Mouse (Mus musculus): ENCODE results near the gene Pcp4l1. TPM values are rescaled to one million over a fixed set of nuclear protein-coding genes. Genes with fewer than 3 reads are reported as not detected.

Gene Pcp4l1
- total and polyA plus RNA-seq, 3 experiments = not detected

- Histone ChIP-seq H3K4me1 (ENCODE audit: control insufficient read depth in 1 of 2, insufficient read depth in 2 of 2, low read length in 2 of 2) (peaks cover 0 to 5% of the 10 kb centered on the region in 2 experiments; a peak in 2 of 4 replicates), H3K4me3 (ENCODE audit: control insufficient read depth in 1 of 2, insufficient read depth in 1 of 2, low read depth in 2 of 2, low read length in 2 of 2) (no peak overlapping the region), H3K9ac (ENCODE audit: control insufficient read depth, low read depth, low read length, poor library complexity, severe bottlenecking) (no peak overlapping the region), H3K9me3 (replicated peaks; ENCODE audit: insufficient read depth, low read length) (no peaks in the 10 kb centered on the region), H3K27ac (ENCODE audit: control insufficient read depth, low read depth, low read length) (no peak overlapping the region), H3K27me3 (ENCODE audit: control insufficient read depth in 1 of 2, insufficient read depth in 2 of 2, low read length in 2 of 2) (no peaks in the 10 kb centered on the region), H3K36me3 (ENCODE audit: control insufficient read depth in 1 of 2, insufficient read depth in 2 of 2, low read length in 2 of 2) (peaks cover 4 to 8% of the 10 kb centered on the region in 2 experiments; a peak in 3 of 4 replicates), H3K79me2 (ENCODE audit: control insufficient read depth, insufficient read depth, low read length, poor library complexity) (no peaks in the 10 kb centered on the region)
- no peak for DNase-seq (ENCODE audit: low read depth, low spot score)
- no peak for TF ChIP-seq CHD1 (IDR thresholded peaks at IDR 0.05; ENCODE audit: low read depth, low read length)
- no peak for TF ChIP-seq ZC3H11A (IDR thresholded peaks at IDR 0.05; ENCODE audit: low read depth, low read length)
- no peak for TF ChIP-seq ZMIZ1 (IDR thresholded peaks at IDR 0.05; ENCODE audit: low read depth, low read length)
- no peak for TF ChIP-seq CHD2 (IDR thresholded peaks at IDR 0.05; ENCODE audit: low read length)
- no peak for TF ChIP-seq USF1 (IDR thresholded peaks at IDR 0.05; ENCODE audit: low read depth, low read length)
- no peak for TF ChIP-seq HCFC1 (IDR thresholded peaks at IDR 0.05; ENCODE audit: low read depth, low read length)
- TF ChIP-seq TAL1 (IDR thresholded peaks at IDR 0.05; ENCODE audit: low read length) = no peak
- no peak for TF ChIP-seq POLR2AphosphoS2 (IDR thresholded peaks at IDR 0.05; ENCODE audit: low read length)
- TF ChIP-seq MAZ (IDR thresholded peaks at IDR 0.05; ENCODE audit: low read depth, low read length) = no peak
Measured at GRCm38 (mm10) chr1:171129251-171129650, 66.8 kb downstream of the Pcp4l1 start.

- TF ChIP-seq GATA1 (IDR thresholded peaks at IDR 0.05; ENCODE audit: low read depth, low read length) (peak; percentile 84), SIN3A (IDR thresholded peaks at IDR 0.05; ENCODE audit: low read length) (no peak), TBP (IDR thresholded peaks at IDR 0.05; ENCODE audit: low read depth, low read length) (no peak), RCOR1 (IDR thresholded peaks at IDR 0.05; ENCODE audit: low read depth, low read length) (peak; percentile 35; the same call in 1 of the 2 replicates), POLR2AphosphoS2 (IDR thresholded peaks at IDR 0.05; ENCODE audit: low read length) (no peak), ZC3H11A (IDR thresholded peaks at IDR 0.05; ENCODE audit: low read depth, low read length) (no peak), CTCF (IDR thresholded peaks at IDR 0.05 in 2 of 3, conservative IDR thresholded peaks at IDR 0.05 in 1 of 3; ENCODE audit: control insufficient read depth in 1 of 3, insufficient read depth in 1 of 3, low read depth in 2 of 3, low read length in 3 of 3, poor library complexity in 1 of 3, severe bottlenecking in 1 of 3) (no peak), POLR2AphosphoS5 (IDR thresholded peaks at IDR 0.05; ENCODE audit: borderline replicate concordance, low read depth, low read length) (no peak), MAFK (IDR thresholded peaks at IDR 0.05; ENCODE audit: borderline replicate concordance, low read depth, low read length) (no peak), ZNF384 (IDR thresholded peaks at IDR 0.05; ENCODE audit: low read depth, low read length) (no peak), BHLHE40 (IDR thresholded peaks at IDR 0.05; ENCODE audit: borderline replicate concordance, low read depth, low read length) (peak; percentile 28; the same call in 1 of the 2 replicates), GABPA (IDR thresholded peaks at IDR 0.05; ENCODE audit: low read depth, low read length) (no peak), HCFC1 (IDR thresholded peaks at IDR 0.05; ENCODE audit: low read depth, low read length) (no peak), MYB (IDR thresholded peaks at IDR 0.05; ENCODE audit: low read depth, low read length) (no peak), TCF12 (IDR thresholded peaks at IDR 0.05; ENCODE audit: low read depth, low read length) (peak; percentile 84), ELF1 (IDR thresholded peaks at IDR 0.05; ENCODE audit: low read depth, low read length) (no peak), RAD21 (IDR thresholded peaks at IDR 0.05; ENCODE audit: low read depth, low read length) (no peak), TAL1 (IDR thresholded peaks at IDR 0.05; ENCODE audit: low read length) (peak; percentile 90), MYC (IDR thresholded peaks at IDR 0.05; ENCODE audit: low read depth, low read length) (0 out of 2 replicates have a peak, but pooled peaks have one; percentile 31), POLR2A (IDR thresholded peaks at IDR 0.05; ENCODE audit: control insufficient read depth in 1 of 2, insufficient read depth in 1 of 2, low read depth in 1 of 2, low read length in 2 of 2, poor library complexity in 1 of 2) (no peak), CHD2 (IDR thresholded peaks at IDR 0.05; ENCODE audit: low read length) (no peak), MXI1 (IDR thresholded peaks at IDR 0.05; ENCODE audit: low read depth, low read length) (no peak), EP300 (IDR thresholded peaks at IDR 0.05; ENCODE audit: low read depth in 1 of 2, low read length in 2 of 2) (peak; percentile 82 to 83)
- Histone ChIP-seq H3K4me1 (ENCODE audit: control insufficient read depth in 1 of 2, insufficient read depth in 2 of 2, low read length in 2 of 2) (peaks cover 5% of the 10 kb centered on the region in 2 experiments; a peak in 3 of 4 replicates), H3K79me2 (ENCODE audit: control insufficient read depth, insufficient read depth, low read length, poor library complexity) (no peaks in the 10 kb centered on the region), H3K9ac (ENCODE audit: control insufficient read depth, low read depth, low read length, poor library complexity, severe bottlenecking) (no peak overlapping the region), H3K36me3 (ENCODE audit: control insufficient read depth in 1 of 2, insufficient read depth in 2 of 2, low read length in 2 of 2) (peaks cover 4 to 6% of the 10 kb centered on the region in 2 experiments; a peak in 3 of 4 replicates), H3K27ac (ENCODE audit: control insufficient read depth, low read depth, low read length) (no peak overlapping the region), H3K4me3 (ENCODE audit: control insufficient read depth in 1 of 2, insufficient read depth in 1 of 2, low read depth in 2 of 2, low read length in 2 of 2) (no peak overlapping the region), H3K27me3 (ENCODE audit: control insufficient read depth in 1 of 2, insufficient read depth in 2 of 2, low read length in 2 of 2) (no peaks in the 10 kb centered on the region), H3K9me3 (replicated peaks; ENCODE audit: insufficient read depth, low read length) (no peaks in the 10 kb centered on the region)
- DNase-seq (ENCODE audit: low read depth, low spot score) = peak; percentile 75
Measured at GRCm38 (mm10) chr1:171124398-171124797, 71.7 kb downstream of the Pcp4l1 start.

Data from MEL (cell line).